Mouse (Mus musculus) embryonic facial prominence, embryonic 15.5 days (tissue): ENCODE data around the gene Tle6. TPM values are rescaled to one million over a fixed set of nuclear protein-coding genes. Genes with fewer than 3 reads are reported as not detected.
A peak's percentile ranks its signal among the peaks of the same experiment; 100 is the strongest.
"Not testable (repeated sequence)": the region's sequence is repeated elsewhere in the genome, so short reads cannot be mapped to it uniquely, and the experiment has no call there.

Source experiments
- ATAC-seq: fragments of 200-750 bp; cut with Nextera tagmentation; 2 replicates; pipeline ENCODE4 v1.8.0; 2017; ENCODE audit warnings: low read depth, moderate TSS enrichment; ENCODE audit not compliant: insufficient number of reproducible peaks, low FRiP score, low TSS enrichment
- H3K27ac ChIP-seq: fragments of 300-500 bp; sonication (generic); replicated peaks from 2 replicates; pipeline ENCODE4 v1.5.1; 2015; ENCODE audit warnings: mild to moderate bottlenecking, inconsistent platforms
- H3K27me3 ChIP-seq: fragments of 300-500 bp; sonication (generic); 2 replicates; pipeline ENCODE4 v1.6.1; 2015; ENCODE audit warnings: inconsistent platforms
- H3K36me3 ChIP-seq: fragments of 300-500 bp; sonication (generic); 2 replicates; pipeline ENCODE4 v1.6.1; 2015; ENCODE audit warnings: mild to moderate bottlenecking, inconsistent platforms
- H3K4me1 ChIP-seq: fragments of 300-500 bp; sonication (generic); 2 replicates; pipeline ENCODE4 v1.6.1; 2015; ENCODE audit warnings: inconsistent platforms
- H3K4me2 ChIP-seq: fragments of 300-500 bp; sonication (generic); replicated peaks from 2 replicates; pipeline ENCODE4 v1.6.1; 2015; ENCODE audit warnings: mild to moderate bottlenecking, inconsistent platforms
- H3K4me3 ChIP-seq: fragments of 300-500 bp; sonication (generic); replicated peaks from 2 replicates; pipeline ENCODE4 v1.5.1; 2015; ENCODE audit warnings: mild to moderate bottlenecking, inconsistent platforms
- H3K9ac ChIP-seq: fragments of 300-500 bp; sonication (generic); 2 replicates; pipeline ENCODE4 v1.6.1; 2015; ENCODE audit warnings: inconsistent platforms
- H3K9me3 ChIP-seq: fragments of 300-500 bp; sonication (generic); replicated peaks from 2 replicates; pipeline ENCODE4 v1.6.1; 2016; ENCODE audit warnings: inconsistent platforms
- WGBS: fragments of 180-500 bp; shearing (Covaris S2); methylation state at CpG from one replicate; pipeline ENCODE4 v1.1.7; 2015; 5-methylcytosine and 5-hydroxymethylcytosine counted together
- polyA plus RNA-seq: library from polyadenylated mRNA; unstranded; fragments of >200 nt; fragmentation: Nextera tagmentation; extraction: Ambion mirVana; gene quantifications from 2 replicates; pipeline ENCODE4 v1.2.1, GENCODE M21; 2015

Gene Tle6
- 16.4 and 19.6 TPM in 2 replicates for polyA plus RNA-seq

DNA sequence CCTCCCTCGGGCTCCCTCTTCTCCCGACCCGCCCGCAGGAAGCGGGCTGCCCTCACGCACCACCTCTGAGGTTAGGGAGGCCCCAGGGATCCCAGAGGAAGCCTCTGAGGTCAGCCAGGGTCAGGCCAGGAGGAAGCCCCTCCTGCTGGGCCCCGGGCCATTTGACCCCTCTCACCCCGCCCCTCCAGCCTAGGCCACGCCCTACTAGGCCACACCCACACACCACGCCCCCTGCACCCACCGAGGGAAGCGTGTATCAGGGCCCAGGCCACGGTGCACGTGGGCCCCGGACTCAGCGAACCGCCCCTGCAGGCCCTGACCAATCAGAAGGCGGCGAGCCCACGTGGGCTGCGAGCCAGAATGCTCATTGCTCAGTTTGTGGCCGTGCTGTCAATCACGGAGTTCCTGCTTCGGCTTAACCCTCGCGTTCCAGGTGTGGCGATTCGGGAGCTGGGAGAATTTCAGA is at the start of gene Tle6:
Tle6 (minus strand) TSS at position 336 of the 466 bp plus-strand sequence.
- Histone ChIP-seq H3K4me1 (peaks cover 72% of the 10 kb centered on the region), H3K4me2 (peak within 1 kb of the TSS; percentile 61), H3K4me3 (peak within 1 kb of the TSS; percentile 37), H3K27ac (peak within 1 kb of the TSS; percentile 89), H3K27me3 (no peaks in the 10 kb centered on the region), H3K9ac (no peak within 1 kb of the TSS), H3K36me3 (no peaks in the 10 kb centered on the region), H3K9me3 (no peaks in the 10 kb centered on the region)
- ATAC-seq = peak; percentile 88
- under 1% methylated on average over 28 of the region's 28 CpGs for WGBS

DNA sequence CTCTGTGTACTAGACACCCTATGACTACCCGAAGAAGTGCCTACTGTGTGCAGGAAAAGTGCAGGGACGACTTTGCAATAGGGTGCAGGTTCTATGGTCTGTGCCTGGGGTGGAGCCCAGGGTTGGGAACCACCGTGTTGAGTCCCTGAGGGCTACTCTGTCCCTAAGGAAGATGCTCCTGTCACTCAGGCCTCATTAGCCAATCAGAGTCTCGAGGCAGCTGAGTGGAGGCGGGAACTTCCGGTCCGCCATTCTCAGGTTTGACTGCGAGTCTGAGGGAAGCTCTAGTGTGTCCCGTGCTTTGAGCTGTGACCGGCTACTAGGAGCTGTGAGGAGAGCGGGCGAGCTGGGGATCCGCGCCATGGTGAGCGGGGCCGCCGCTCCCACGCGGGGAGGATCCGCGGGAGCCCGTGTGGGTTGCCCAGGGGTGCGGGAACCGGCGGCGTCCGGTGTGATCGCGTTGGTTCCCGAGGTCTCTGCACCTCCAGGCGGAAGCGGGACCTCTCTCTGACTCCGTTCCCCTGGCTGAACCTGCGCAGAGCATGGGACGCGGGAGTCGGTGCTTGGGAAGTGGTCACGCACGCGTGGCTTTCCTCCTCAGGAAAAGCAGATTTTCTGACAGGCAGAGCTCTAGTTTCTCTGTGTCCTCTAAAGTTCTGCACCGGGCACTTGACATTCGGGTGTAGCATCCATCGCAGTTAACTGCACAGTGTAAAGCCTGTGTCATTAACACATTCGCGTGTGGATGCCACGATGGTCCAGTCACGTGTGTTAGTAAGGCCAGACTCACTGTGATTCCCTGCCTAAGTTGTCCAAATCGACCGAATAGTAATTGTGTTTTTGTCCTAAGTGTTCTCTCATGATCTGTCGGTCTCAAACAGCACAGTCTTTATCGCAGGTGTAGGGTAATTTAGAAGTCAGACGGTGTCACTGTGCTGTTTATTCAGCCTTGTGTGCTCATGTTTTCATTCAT is 48.2 kb upstream of the Tle6 start, which contains the start of gene Gm10778:
Gm10778 (plus strand) TSS at position 257 of the 973 bp plus-strand sequence.
- 4% methylated on average over 34 of the region's 52 CpGs for WGBS

DNA sequence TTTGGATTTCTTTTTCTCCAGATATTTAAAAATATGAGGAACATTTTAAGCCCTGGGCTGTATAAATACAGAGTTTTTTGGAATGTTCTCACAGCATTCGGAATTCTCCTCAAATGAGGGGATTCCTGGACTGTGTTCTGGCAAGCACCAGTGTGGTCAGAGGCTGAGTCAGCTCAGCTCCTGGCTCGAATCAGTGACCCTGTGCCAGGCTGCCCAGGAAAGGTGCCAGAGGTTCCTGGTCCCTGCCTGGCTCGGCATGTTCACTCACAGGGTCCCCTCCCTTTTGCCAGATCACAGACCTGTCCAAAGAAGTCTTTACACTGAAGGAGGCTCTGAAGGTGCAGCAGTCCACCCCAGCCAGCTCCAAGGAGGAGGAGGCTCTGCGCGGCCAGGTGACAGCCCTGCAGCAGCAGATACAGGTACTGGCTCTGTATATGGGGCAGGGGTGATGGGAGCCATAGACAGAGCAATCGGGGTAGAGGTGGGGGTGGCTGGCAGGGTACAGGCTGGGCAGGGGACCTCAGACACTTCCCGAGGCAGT is 45.2 kb upstream of the Tle6 start:
- 76% methylated on average over 7 of the region's 7 CpGs for WGBS
- Histone ChIP-seq H3K27me3 (no peaks in the 10 kb centered on the region), H3K9me3 (no peaks in the 10 kb centered on the region), H3K4me3 (no peak overlapping the region), H3K4me1 (peaks cover 28% of the 10 kb centered on the region), H3K36me3 (0 out of 2 replicates have a peak, but pooled peaks cover 6% of the 10 kb centered on the region), H3K9ac (no peak overlapping the region), H3K27ac (no peak overlapping the region), H3K4me2 (no peak overlapping the region)
- no peak for ATAC-seq

More for the DNA sequence above, 48.2 kb upstream of the Tle6 start, which contains the start of gene Gm10778:
- Histone ChIP-seq H3K4me2 (peak within 1 kb of the TSS; percentile 60), H3K9me3 (peaks cover 17% of the 10 kb centered on the region; the same call in 1 of the 2 replicates), H3K27ac (peak within 1 kb of the TSS; percentile 88), H3K4me3 (peak within 1 kb of the TSS; percentile 56), H3K36me3 (0 out of 2 replicates have a peak, but pooled peaks cover 12% of the 10 kb centered on the region), H3K9ac (peak within 1 kb of the TSS; percentile 47)
- peak; percentile 83 for ATAC-seq
- H3K27me3 ChIP-seq, H3K4me1 ChIP-seq: not testable (repeated sequence)

GRCm38 (mm10) chr10:81645391-81645790 is 44.5 kb upstream of the Tle6 start:
- ATAC-seq = no peak

GRCm38 (mm10) chr10:81644716-81645115 is 43.8 kb upstream of the Tle6 start:
- Histone ChIP-seq H3K9me3 (no peaks in the 10 kb centered on the region), H3K27ac (no peak overlapping the region), H3K4me2 (no peak overlapping the region), H3K36me3 (no peaks in the 10 kb centered on the region), H3K9ac (no peak overlapping the region), H3K4me1 (peaks cover 25% of the 10 kb centered on the region), H3K4me3 (no peak overlapping the region), H3K27me3 (no peaks in the 10 kb centered on the region)
- ATAC-seq = no peak
- 94% methylated on average over 18 of the region's 18 CpGs for WGBS

More at GRCm38 (mm10) chr10:81645391-81645790, 44.5 kb upstream of the Tle6 start:
- Histone ChIP-seq H3K27ac (no peak overlapping the region), H3K27me3 (no peaks in the 10 kb centered on the region), H3K9me3 (no peaks in the 10 kb centered on the region), H3K36me3 (no peaks in the 10 kb centered on the region), H3K4me1 (peaks cover 28% of the 10 kb centered on the region), H3K4me3 (no peak overlapping the region), H3K9ac (no peak overlapping the region), H3K4me2 (no peak overlapping the region)
- WGBS = 88% methylated on average over 4 of the region's 4 CpGs

DNA sequence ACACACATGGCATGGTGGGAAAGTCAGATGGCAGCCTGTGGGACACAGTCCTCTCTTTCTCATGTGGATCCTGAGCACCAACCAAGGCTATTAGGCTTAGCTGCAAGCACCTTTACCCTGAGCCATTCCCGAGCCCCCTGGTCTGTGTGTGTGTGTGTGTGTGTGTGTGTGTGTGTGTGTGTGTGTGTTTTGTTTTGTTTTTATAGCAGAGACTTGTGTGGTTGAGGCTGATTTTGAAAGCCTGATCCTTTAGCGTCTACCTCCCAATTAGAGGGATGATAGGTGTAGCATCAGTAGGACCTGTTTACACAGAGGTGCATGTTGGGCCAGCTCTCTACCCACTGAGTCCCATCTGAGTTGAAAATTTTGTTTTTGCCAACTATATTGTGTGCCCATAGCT is 43.3 kb upstream of the Tle6 start:
- Histone ChIP-seq H3K4me2 (peak overlapping the region; percentile 84), H3K4me1 (peaks cover 25% of the 10 kb centered on the region), H3K27me3 (no peaks in the 10 kb centered on the region), H3K9ac (no peak overlapping the region), H3K27ac (peak overlapping the region; percentile 94), H3K36me3 (no peaks in the 10 kb centered on the region), H3K9me3 (no peaks in the 10 kb centered on the region), H3K4me3 (peak overlapping the region; percentile 67)
- 50% methylated on average over 2 of the region's 2 CpGs for whole genome bisulfite sequencing
- ATAC-seq = no peak

GRCm38 (mm10) chr10:81643449-81644055 is 42.7 kb upstream of the Tle6 start:
- no peaks in the 10 kb centered on the region for H3K9me3 ChIP-seq
- no peaks in the 10 kb centered on the region for H3K27me3 ChIP-seq
- peak; percentile 89 for ATAC-seq
- peak overlapping the region; percentile 98 for H3K9ac ChIP-seq
- no peaks in the 10 kb centered on the region for H3K36me3 ChIP-seq
- H3K27ac ChIP-seq = peak overlapping the region; percentile 94
- peaks cover 25% of the 10 kb centered on the region for H3K4me1 ChIP-seq
- peak overlapping the region; percentile 84 for H3K4me2 ChIP-seq
- under 1% methylated on average over 73 of the region's 75 CpGs for WGBS
- H3K4me3 ChIP-seq = peak overlapping the region; percentile 67

GRCm38 (mm10) chr10:81642648-81643448 is 42.0 kb upstream of the Tle6 start:
- H3K4me1 ChIP-seq = peaks cover 25% of the 10 kb centered on the region
- H3K4me2 ChIP-seq = peak overlapping the region; percentile 84
- no peak for ATAC-seq
- WGBS = 18% methylated on average over 24 of the region's 24 CpGs
- H3K9me3 ChIP-seq = no peaks in the 10 kb centered on the region
- H3K27ac ChIP-seq = peak overlapping the region; percentile 94
- H3K36me3 ChIP-seq = no peaks in the 10 kb centered on the region
- no peaks in the 10 kb centered on the region for H3K27me3 ChIP-seq
- peak overlapping the region; percentile 67 for H3K4me3 ChIP-seq
- H3K9ac ChIP-seq = peak overlapping the region; percentile 98

DNA sequence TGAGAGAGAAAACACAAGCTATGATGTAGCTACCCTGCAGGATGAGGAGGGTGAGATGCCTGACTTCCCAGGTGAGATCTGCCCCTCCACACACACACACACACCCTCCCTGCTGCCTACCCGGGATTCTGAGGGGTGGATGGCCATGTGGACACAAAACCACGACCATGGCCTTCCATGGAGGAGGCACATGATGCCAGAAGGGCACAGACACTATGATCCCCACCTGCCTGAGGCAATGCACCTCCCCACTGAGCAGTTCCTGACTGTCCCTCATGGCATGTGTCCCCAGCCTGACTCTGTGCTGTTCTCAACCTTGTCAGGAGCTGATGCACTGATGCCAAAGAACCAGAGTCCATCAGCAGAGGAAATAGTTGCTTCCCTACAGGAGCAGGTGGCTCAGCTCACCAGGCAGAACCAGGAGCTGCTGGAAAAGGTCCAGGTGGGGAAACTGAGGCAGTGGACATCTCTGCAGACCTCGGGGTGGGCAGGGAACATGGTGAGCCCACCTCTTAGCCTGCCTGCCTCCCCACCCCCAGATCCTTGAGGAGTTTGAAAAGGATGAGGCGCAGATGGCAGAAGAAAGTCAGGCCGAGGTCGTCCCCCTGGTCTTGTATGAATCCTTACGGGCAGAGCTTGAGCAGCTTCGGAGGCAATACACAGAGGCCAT is 41.2 kb upstream of the Tle6 start:
- Histone ChIP-seq H3K9me3 (no peaks in the 10 kb centered on the region), H3K36me3 (no peaks in the 10 kb centered on the region), H3K27ac (no peak overlapping the region), H3K27me3 (no peaks in the 10 kb centered on the region), H3K4me1 (peaks cover 25% of the 10 kb centered on the region), H3K4me3 (peak overlapping the region; percentile 67), H3K4me2 (peak overlapping the region; percentile 84), H3K9ac (peak overlapping the region; percentile 98)
- no peak for ATAC-seq
- 70% methylated on average over 8 of the region's 8 CpGs for WGBS

- H3K36me3 ChIP-seq = no peaks in the 10 kb centered on the region
- no peak for ATAC-seq
- WGBS = 95% methylated on average over 2 of the region's 2 CpGs
These were observed 40.7 kb upstream of the Tle6 start for GRCm38 (mm10) chr10:81641566-81641965.

More at GRCm38 (mm10) chr10:81641566-81641965, 40.7 kb upstream of the Tle6 start:
- Histone ChIP-seq H3K9me3 (no peaks in the 10 kb centered on the region), H3K9ac (no peak overlapping the region), H3K4me1 (peaks cover 25% of the 10 kb centered on the region), H3K27ac (no peak overlapping the region), H3K27me3 (no peaks in the 10 kb centered on the region), H3K4me3 (no peak overlapping the region), H3K4me2 (no peak overlapping the region)
